Mouse (Mus musculus): ENCODE measurements around the gene Dnajb8. TPM values are rescaled to one million over a fixed set of nuclear protein-coding genes. Genes with fewer than 3 reads are reported as not detected.
A peak's percentile ranks its signal among the peaks of the same experiment; 100 is the strongest.

The Dnajb8 gene
- polyA plus RNA-seq, 1 experiment from 2014 or later: not detected

DNA sequence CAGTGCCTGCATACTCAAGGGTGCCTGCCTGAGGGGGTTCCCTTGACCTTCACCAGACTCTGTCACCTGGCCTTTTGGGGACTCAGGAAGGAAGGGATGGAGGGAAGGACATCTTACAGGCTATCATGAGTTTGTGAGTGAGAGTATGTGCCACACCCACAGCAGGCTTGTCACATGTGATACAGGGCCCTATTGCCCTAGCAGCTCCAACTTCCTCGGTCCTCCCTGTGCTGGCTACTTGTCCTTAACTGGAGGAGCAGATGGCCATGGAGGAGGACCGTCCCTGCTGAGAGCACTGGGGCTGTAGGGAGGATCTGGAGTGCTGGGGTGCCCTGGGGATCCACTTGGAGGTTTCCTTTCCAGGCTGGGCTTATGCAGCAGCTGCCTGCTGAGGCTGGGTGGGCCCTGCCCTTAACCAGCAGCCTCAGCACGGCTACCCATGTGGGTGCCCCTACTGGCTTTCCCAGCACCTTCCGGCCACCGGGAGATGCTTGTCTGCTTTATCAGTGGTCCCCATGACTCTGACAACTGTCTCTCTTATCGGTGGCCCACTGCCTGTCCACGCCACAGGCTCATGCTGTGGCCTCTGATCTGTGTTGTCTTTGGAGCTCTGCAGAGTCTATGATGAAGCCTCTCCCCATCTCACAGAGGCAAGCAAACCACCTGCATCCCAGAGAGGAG, 29.9 kb downstream of the Dnajb8 start:
- 77% methylated on average over 7 of the region's 7 CpGs for WGBS
- Histone ChIP-seq H3K36me3 (0 out of 2 replicates have a peak, but pooled peaks cover 6% of the 10 kb centered on the region), H3K4me1 (peaks cover 4% of the 10 kb centered on the region), H3K4me3 (no peak overlapping the region), H3K9me3 (replicated peaks) (no peaks in the 10 kb centered on the region), H3K27me3 (ENCODE audit: low read depth, poor library complexity, severe bottlenecking) (no peaks in the 10 kb centered on the region), H3K27ac (no peak overlapping the region)
- DNase-seq (ENCODE audit: low spot score): no peak

GRCm38 (mm10) chr6:88254082-88254481, 32.0 kb downstream of the Dnajb8 start:
- no peak overlapping the region for H3K27ac ChIP-seq
- no peaks in the 10 kb centered on the region for H3K9me3 ChIP-seq (replicated peaks)
- no peaks in the 10 kb centered on the region for H3K27me3 ChIP-seq (ENCODE audit: low read depth, poor library complexity, severe bottlenecking)
- H3K4me1 ChIP-seq: no peaks in the 10 kb centered on the region
- no peak overlapping the region for H3K4me3 ChIP-seq
- no peak for DNase-seq (ENCODE audit: low spot score)
- 70% methylated on average over 6 of the region's 6 CpGs for WGBS
- H3K36me3 ChIP-seq: peaks cover 15% of the 10 kb centered on the region

DNA sequence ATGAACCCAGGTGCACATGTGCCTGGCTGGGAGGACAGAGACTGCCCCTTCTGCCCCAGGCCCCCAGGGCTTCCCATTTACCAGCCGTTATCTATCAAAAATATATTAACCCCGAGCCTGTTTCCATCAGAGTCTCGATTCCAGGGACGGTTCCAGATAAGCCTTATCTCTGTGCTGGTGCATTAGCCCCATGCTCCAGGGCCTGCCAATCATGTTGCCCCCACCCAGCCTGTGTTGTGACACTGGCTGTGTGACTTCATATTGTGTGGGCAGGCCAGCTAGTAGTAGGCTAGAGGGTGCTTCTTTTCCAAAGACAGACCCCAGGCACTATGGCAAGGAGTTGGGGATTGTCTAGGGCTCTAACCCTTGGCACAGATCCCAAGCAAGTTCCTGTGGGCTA, 33.4 kb downstream of the Dnajb8 start:
- Histone ChIP-seq H3K9me3 (replicated peaks) (no peaks in the 10 kb centered on the region), H3K36me3 (peaks cover 15% of the 10 kb centered on the region), H3K27ac (no peak overlapping the region), H3K4me3 (no peak overlapping the region), H3K27me3 (ENCODE audit: low read depth, poor library complexity, severe bottlenecking) (no peaks in the 10 kb centered on the region), H3K4me1 (no peaks in the 10 kb centered on the region)
- no peak for DNase-seq (ENCODE audit: low spot score)
- WGBS: 78% methylated on average over 4 of the region's 4 CpGs

- H3K36me3 ChIP-seq: peaks cover 15% of the 10 kb centered on the region
- H3K9me3 ChIP-seq (replicated peaks): no peaks in the 10 kb centered on the region
- peaks cover 12% of the 10 kb centered on the region for H3K4me1 ChIP-seq
- no peaks in the 10 kb centered on the region for H3K27me3 ChIP-seq (ENCODE audit: low read depth, poor library complexity, severe bottlenecking)
- no peak for DNase-seq (ENCODE audit: low spot score)
- H3K27ac ChIP-seq: no peak overlapping the region
- no peak overlapping the region for H3K4me3 ChIP-seq
- WGBS: 92% methylated on average over 3 of the region's 3 CpGs
Observed at GRCm38 (mm10) chr6:88259621-88260020, 37.6 kb downstream of the Dnajb8 start.

DNA sequence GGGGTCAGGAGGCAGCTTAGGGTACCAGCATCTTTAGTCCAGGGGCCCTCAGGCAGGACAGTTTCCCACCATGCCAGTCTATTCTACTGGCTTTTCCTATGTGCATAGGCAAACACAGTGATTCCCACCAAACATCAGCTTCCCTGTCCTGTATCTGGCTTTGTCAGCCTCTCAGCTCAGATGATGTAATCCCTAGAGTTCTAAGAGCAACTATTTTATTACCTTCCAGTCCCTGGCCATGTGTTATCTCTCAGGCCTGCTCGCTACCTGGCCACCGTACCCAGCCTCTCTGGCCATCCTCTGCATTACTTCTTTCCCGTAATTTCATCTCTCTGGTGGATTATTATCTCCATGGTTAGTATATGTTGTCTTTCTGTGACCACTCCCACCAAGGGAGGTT, 38.6 kb downstream of the Dnajb8 start:
- Histone ChIP-seq H3K27me3 (ENCODE audit: low read depth, poor library complexity, severe bottlenecking) (no peaks in the 10 kb centered on the region), H3K4me3 (no peak overlapping the region), H3K27ac (no peak overlapping the region), H3K4me1 (peaks cover 12% of the 10 kb centered on the region), H3K9me3 (replicated peaks) (no peaks in the 10 kb centered on the region), H3K36me3 (peaks cover 15% of the 10 kb centered on the region)
- WGBS: 83% methylated on average over 3 of the region's 3 CpGs
- DNase-seq (ENCODE audit: low spot score): no peak

- H3K27me3 ChIP-seq (ENCODE audit: low read depth, poor library complexity, severe bottlenecking): no peaks in the 10 kb centered on the region
- H3K4me3 ChIP-seq: no peak overlapping the region
- DNase-seq (ENCODE audit: low spot score): no peak
Observed at GRCm38 (mm10) chr6:88262160-88262559, 40.1 kb downstream of the Dnajb8 start.

GRCm38 (mm10) chr6:88265355-88265754, 43.3 kb downstream of the Dnajb8 start:
- no peaks in the 10 kb centered on the region for H3K9me3 ChIP-seq (replicated peaks)
- H3K27me3 ChIP-seq (ENCODE audit: low read depth, poor library complexity, severe bottlenecking): no peaks in the 10 kb centered on the region
- 88% methylated on average over 1 of the region's 1 CpGs for WGBS
- H3K36me3 ChIP-seq: no peaks in the 10 kb centered on the region
- H3K4me3 ChIP-seq: no peak overlapping the region
- no peak overlapping the region for H3K27ac ChIP-seq
- no peak for DNase-seq (ENCODE audit: low spot score)
- H3K4me1 ChIP-seq: peaks cover 12% of the 10 kb centered on the region

More at GRCm38 (mm10) chr6:88262160-88262559, 40.1 kb downstream of the Dnajb8 start:
- Histone ChIP-seq H3K27ac (peak overlapping the region; percentile 66), H3K4me1 (peaks cover 12% of the 10 kb centered on the region), H3K9me3 (replicated peaks) (no peaks in the 10 kb centered on the region), H3K36me3 (peaks cover 9% of the 10 kb centered on the region)
- 15% methylated on average over 9 of the region's 9 CpGs for WGBS

- H3K4me1 ChIP-seq: peaks cover 12% of the 10 kb centered on the region
- no peaks in the 10 kb centered on the region for H3K9me3 ChIP-seq (replicated peaks)
- no peaks in the 10 kb centered on the region for H3K36me3 ChIP-seq
- no peak overlapping the region for H3K4me3 ChIP-seq
- no peak for DNase-seq (ENCODE audit: low spot score)
- 82% methylated on average over 3 of the region's 3 CpGs for WGBS
- no peaks in the 10 kb centered on the region for H3K27me3 ChIP-seq (ENCODE audit: low read depth, poor library complexity, severe bottlenecking)
- no peak overlapping the region for H3K27ac ChIP-seq
Observed at GRCm38 (mm10) chr6:88266055-88266454, 44.0 kb downstream of the Dnajb8 start.

DNA sequence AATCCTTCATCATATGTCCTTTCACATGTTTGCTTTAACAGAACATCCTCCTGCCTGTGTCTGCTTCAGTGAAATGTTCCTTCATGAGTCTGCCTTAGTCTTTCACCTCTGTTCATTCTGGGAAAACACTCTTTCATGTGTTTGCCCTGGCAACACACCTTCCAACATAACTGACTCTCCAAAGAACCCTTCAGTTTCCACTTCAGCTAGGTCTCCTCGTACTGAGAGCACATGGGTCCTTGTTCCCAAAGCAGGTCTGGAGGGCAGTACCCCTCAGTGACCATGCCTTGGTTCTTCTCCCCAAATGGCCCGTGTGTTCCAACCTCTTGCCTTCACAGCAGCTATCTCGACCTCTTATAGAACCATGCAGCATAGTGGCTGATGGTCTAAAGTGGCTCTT, 45.0 kb downstream of the Dnajb8 start:
- Histone ChIP-seq H3K4me1 (peaks cover 16% of the 10 kb centered on the region), H3K27me3 (ENCODE audit: low read depth, poor library complexity, severe bottlenecking) (no peaks in the 10 kb centered on the region), H3K4me3 (no peak overlapping the region), H3K27ac (no peak overlapping the region), H3K36me3 (no peaks in the 10 kb centered on the region), H3K9me3 (replicated peaks) (no peaks in the 10 kb centered on the region)
- no peak for DNase-seq (ENCODE audit: low spot score)
- 90% methylated on average over 3 of the region's 3 CpGs for WGBS

- Histone ChIP-seq H3K4me1 (peaks cover 15% of the 10 kb centered on the region), H3K4me3 (no peak overlapping the region), H3K36me3 (no peaks in the 10 kb centered on the region), H3K27ac (no peak overlapping the region), H3K27me3 (ENCODE audit: low read depth, poor library complexity, severe bottlenecking) (no peaks in the 10 kb centered on the region), H3K9me3 (replicated peaks) (no peaks in the 10 kb centered on the region)
- WGBS: 86% methylated on average over 2 of the region's 2 CpGs
- DNase-seq (ENCODE audit: low spot score): no peak
Observed at GRCm38 (mm10) chr6:88267970-88268369, 45.9 kb downstream of the Dnajb8 start.

DNA sequence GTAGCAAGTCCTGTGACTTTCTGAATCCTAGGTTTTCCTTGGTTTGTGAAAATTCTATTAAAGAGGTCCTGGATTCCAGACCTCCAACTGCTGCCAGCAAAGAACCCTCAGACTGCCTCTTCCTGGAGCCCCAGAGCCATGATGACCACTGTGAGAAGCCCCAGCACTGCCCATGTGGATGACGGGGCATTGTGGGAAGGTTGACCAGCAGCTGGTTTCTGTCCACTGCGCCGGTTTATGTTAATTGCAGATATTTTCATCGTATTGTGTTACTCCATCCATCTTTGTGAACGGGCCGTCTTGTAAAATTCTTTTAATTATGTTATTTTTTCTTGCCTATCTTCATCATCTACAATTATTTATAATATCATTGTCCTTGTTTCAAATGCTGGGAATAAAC, 52.6 kb downstream of the Dnajb8 start:
- Histone ChIP-seq H3K27me3 (ENCODE audit: low read depth, poor library complexity, severe bottlenecking) (no peaks in the 10 kb centered on the region), H3K27ac (no peak overlapping the region), H3K9me3 (replicated peaks) (no peaks in the 10 kb centered on the region), H3K4me1 (peaks cover 14% of the 10 kb centered on the region), H3K36me3 (no peaks in the 10 kb centered on the region; the same call in 1 of the 2 replicates), H3K4me3 (no peak overlapping the region)
- 91% methylated on average over 6 of the region's 6 CpGs for WGBS
- DNase-seq (ENCODE audit: low spot score): no peak

GRCm38 (mm10) chr6:88276221-88276620, 54.2 kb downstream of the Dnajb8 start:
- no peak overlapping the region for H3K4me3 ChIP-seq
- DNase-seq (ENCODE audit: low spot score): no peak
- H3K27ac ChIP-seq: no peak overlapping the region
- 87% methylated on average over 4 of the region's 4 CpGs for WGBS
- no peaks in the 10 kb centered on the region for H3K27me3 ChIP-seq (ENCODE audit: low read depth, poor library complexity, severe bottlenecking)
- H3K36me3 ChIP-seq: no peaks in the 10 kb centered on the region; the same call in 1 of the 2 replicates
- no peaks in the 10 kb centered on the region for H3K9me3 ChIP-seq (replicated peaks)
- H3K4me1 ChIP-seq: peaks cover 14% of the 10 kb centered on the region

- no peak for DNase-seq (ENCODE audit: low spot score)
- Histone ChIP-seq H3K4me3 (no peak overlapping the region), H3K27me3 (ENCODE audit: low read depth, poor library complexity, severe bottlenecking) (no peaks in the 10 kb centered on the region), H3K9me3 (replicated peaks) (no peaks in the 10 kb centered on the region), H3K36me3 (no peaks in the 10 kb centered on the region; the same call in 1 of the 2 replicates), H3K4me1 (peaks cover 7% of the 10 kb centered on the region), H3K27ac (no peak overlapping the region)
- WGBS: 94% methylated on average over 4 of the region's 4 CpGs
Observed at GRCm38 (mm10) chr6:88277242-88277641, 55.2 kb downstream of the Dnajb8 start.

- 97% methylated on average over 2 of the region's 2 CpGs for WGBS
- no peak for DNase-seq (ENCODE audit: low spot score)
- Histone ChIP-seq H3K27me3 (ENCODE audit: low read depth, poor library complexity, severe bottlenecking) (no peaks in the 10 kb centered on the region), H3K4me3 (no peak overlapping the region), H3K27ac (no peak overlapping the region), H3K9me3 (replicated peaks) (no peaks in the 10 kb centered on the region), H3K36me3 (no peaks in the 10 kb centered on the region; the same call in 1 of the 2 replicates), H3K4me1 (no peaks in the 10 kb centered on the region)
Observed at GRCm38 (mm10) chr6:88278141-88278540, 56.1 kb downstream of the Dnajb8 start.

All from limb, embryonic 10.5 days (tissue).